Mouse (Mus musculus): ENCODE measurements around the gene BC030499. TPM values are rescaled to one million over a fixed set of nuclear protein-coding genes. Genes with fewer than 3 reads are reported as not detected.

BC030499 gene
- polyA plus RNA-seq, 1 experiment from 2014 or later: 0.28 TPM

DNA sequence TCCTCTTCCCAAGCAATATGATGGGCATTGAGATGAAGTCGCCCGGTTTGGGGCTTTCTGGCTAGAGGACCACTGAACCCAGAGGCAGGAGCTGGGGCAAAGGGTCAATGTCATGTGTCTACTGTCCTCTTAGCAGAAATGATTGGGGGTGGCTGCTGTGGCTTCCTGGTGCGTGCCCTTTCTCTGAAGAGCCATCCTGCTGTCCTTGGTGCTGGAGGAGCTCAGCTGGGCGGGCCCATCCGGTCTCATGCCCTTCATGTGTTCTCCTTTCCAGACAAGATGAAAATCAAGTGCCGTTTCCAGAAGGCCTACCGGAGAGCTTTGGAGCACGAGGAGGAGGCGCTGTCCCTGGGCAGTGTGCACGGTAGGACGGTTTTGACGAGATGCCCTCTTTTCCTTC, 42.0 kb downstream of the BC030499 start:
- no peak for ATAC-seq (ENCODE audit: insufficient number of reproducible peaks, insufficient read depth, low FRiP score, low TSS enrichment, low read depth)
- WGBS: 93% methylated on average over 12 of the region's 12 CpGs
- no peak overlapping the region for H3K27ac ChIP-seq

DNA sequence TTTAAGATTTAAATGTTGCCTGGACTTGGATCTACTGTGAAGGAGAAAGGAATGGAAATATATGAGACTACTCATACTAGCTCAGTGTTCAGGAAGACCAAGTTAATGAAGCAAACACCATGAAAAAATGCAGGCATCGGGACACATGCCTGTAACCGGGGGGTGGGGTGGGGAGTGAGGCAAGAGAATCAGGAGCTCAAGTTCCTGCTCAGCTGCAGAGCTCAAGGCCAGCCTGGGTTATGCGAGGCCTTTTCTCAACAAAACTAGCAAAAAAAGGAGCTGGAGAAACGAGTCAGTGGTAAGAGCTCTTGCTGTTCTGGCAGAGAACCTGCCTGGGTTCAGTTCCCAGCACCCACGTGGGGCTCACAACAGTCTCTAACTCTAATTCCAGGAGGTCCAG, 43.4 kb downstream of the BC030499 start:
- no peak overlapping the region for H3K27ac ChIP-seq
- peaks cover 4% of the 10 kb centered on the region for H3K4me1 ChIP-seq
- H3K4me2 ChIP-seq: no peak overlapping the region
- no peaks in the 10 kb centered on the region for H3K9me3 ChIP-seq
- no peak overlapping the region for H3K9ac ChIP-seq
- H3K27me3 ChIP-seq: no peaks in the 10 kb centered on the region
- peaks cover 61% of the 10 kb centered on the region for H3K36me3 ChIP-seq
- no peak for ATAC-seq (ENCODE audit: insufficient number of reproducible peaks, insufficient read depth, low FRiP score, low TSS enrichment, low read depth)
- WGBS: 86% methylated on average over 5 of the region's 5 CpGs
- H3K4me3 ChIP-seq: no peak overlapping the region

More for the DNA sequence above, 42.0 kb downstream of the BC030499 start:
- Histone ChIP-seq H3K9me3 (no peaks in the 10 kb centered on the region), H3K27me3 (no peaks in the 10 kb centered on the region), H3K9ac (no peak overlapping the region), H3K4me3 (no peak overlapping the region), H3K4me2 (no peak overlapping the region), H3K4me1 (peaks cover 7% of the 10 kb centered on the region), H3K36me3 (peaks cover 50% of the 10 kb centered on the region)

DNA sequence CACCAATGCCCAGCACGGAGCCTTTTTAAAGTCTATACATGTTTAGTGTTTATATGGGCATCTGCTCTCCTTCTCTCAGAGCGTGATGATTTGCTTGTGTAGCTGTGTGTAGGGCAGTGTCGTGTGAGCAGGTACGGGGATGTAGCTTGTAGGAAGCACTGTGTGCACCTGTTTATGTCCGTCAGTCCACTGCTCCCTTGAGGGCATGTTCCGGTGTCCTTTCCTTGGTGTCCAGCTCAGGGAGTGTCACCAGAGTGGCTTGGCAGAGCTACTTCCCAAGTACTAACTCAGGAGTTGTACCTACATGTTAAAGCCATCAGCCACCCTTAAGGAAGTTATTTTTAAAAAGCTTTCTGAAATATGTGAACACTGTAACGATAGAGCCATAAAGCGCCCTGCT, 46.4 kb downstream of the BC030499 start:
- H3K4me3 ChIP-seq: no peak overlapping the region
- no peak overlapping the region for H3K4me2 ChIP-seq
- H3K36me3 ChIP-seq: peaks cover 89% of the 10 kb centered on the region
- no peak overlapping the region for H3K27ac ChIP-seq
- no peak for ATAC-seq (ENCODE audit: insufficient number of reproducible peaks, insufficient read depth, low FRiP score, low TSS enrichment, low read depth)
- no peaks in the 10 kb centered on the region for H3K27me3 ChIP-seq
- WGBS: 94% methylated on average over 8 of the region's 8 CpGs
- no peaks in the 10 kb centered on the region for H3K4me1 ChIP-seq
- H3K9me3 ChIP-seq: no peaks in the 10 kb centered on the region
- H3K9ac ChIP-seq: no peak overlapping the region

DNA sequence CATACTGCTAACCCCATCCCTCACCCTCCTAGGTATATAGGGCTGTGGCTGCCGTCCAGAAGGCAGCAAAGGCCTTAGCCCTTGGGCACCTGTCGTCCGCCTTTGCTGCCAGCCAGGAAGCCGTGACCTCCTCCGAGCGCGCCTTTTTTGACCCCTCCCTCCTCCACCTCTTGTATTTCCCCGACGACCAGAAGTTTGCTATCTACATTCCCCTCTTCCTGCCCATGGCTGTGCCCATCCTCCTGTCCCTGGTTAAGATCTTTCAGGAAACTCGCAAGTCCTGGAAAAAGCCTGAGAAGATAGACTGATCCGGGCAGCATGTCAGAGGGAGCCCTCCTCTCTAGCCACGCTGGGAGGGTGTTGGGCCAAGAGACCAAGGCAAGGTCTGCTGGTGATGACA, 51.1 kb downstream of the BC030499 start:
- H3K4me1 ChIP-seq: peaks cover 34% of the 10 kb centered on the region
- no peak overlapping the region for H3K27ac ChIP-seq
- peaks cover 46% of the 10 kb centered on the region for H3K36me3 ChIP-seq
- no peaks in the 10 kb centered on the region for H3K27me3 ChIP-seq
- no peak overlapping the region for H3K9ac ChIP-seq
- no peak for ATAC-seq (ENCODE audit: insufficient number of reproducible peaks, insufficient read depth, low FRiP score, low TSS enrichment, low read depth)
- no peak overlapping the region for H3K4me3 ChIP-seq
- H3K4me2 ChIP-seq: no peak overlapping the region
- H3K9me3 ChIP-seq: no peaks in the 10 kb centered on the region
- 85% methylated on average over 12 of the region's 12 CpGs for WGBS

DNA sequence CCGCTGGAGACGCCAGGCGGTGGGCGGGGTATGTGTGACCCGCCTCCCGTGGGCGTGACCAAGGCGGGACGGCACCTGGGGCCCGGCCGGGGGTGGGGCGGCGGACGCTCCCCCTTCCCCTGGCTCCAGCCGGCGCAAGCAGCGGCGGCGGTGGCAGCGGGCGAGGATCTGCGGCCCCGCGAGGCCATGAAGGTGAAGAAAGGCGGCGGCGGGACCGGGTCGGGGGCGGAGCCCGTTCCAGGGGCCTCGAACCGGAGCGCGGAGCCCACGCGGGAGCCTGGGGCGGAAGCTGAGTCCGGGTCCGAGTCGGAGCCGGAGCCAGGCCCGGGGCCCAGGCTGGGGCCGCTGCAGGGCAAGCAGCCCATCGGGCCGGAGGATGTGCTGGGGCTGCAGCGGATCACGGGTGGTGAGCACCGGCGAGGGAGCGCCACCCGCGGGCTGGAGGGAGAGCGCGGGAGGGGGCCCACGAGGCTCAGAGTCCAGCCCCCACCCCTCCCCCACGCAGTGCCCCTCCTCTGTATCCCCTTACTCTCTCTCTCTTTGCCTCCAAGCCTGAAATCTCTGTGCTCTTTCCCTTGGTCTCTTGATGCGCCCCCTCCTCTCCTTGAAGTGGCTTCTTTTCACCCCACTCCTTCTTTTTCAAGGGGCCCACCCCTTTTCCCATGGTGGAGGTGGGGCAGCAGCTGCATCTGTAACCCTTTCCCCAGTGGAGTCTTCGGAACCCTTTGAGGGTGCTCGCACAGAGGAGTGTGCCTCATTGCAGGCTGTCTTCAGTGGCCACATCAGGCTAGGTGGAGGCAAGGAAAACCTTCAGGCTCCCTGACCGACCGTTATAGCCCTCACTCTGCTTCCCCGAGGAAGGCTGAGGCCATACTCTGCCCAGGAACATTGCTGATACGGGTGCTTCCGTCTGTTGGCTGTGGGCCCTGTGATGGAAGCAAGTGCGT, 53.0 kb downstream of the BC030499 start, which contains the start of gene Unc119:
Unc119 (plus strand) TSS at position 102 of the 947 bp plus-strand sequence.
- peak; percentile 82 for ATAC-seq (ENCODE audit: insufficient number of reproducible peaks, insufficient read depth, low FRiP score, low TSS enrichment, low read depth)
- no peaks in the 10 kb centered on the region for H3K27me3 ChIP-seq

DNA sequence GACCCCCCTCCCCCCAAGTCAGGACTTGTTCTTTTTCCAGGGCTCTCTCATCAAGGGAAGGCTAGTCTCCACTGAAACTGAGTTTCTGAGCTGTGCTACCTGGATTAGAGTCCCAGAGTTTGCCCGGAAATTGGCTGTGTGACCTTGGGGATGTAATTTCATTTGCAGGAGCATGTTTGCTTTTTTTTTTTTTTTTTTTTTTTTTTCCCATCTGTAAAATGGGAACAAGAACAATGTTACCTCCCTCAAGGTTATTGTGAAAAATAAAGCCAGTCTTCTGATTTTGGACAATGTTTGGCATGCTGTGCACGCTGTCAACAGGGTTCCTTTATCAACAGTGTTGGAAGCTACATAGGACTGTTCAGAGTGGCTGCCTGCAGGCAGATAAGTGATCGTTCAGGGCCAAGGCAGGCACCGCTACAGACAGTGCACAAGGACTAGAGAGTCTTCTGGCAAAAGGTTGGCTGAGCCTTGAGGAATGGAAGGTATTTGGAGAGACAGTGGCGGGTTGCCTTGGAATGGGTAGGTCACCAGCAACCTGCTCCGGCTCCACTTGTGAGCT, 53.8 kb downstream of the BC030499 start:
- WGBS: 81% methylated on average over 6 of the region's 6 CpGs
- Histone ChIP-seq H3K9me3 (no peaks in the 10 kb centered on the region), H3K4me2 (peak overlapping the region; percentile 84), H3K27me3 (no peaks in the 10 kb centered on the region), H3K9ac (peak overlapping the region; percentile 96), H3K4me3 (peak overlapping the region; percentile 79), H3K36me3 (peaks cover 43% of the 10 kb centered on the region), H3K27ac (peak overlapping the region; percentile 94), H3K4me1 (peaks cover 42% of the 10 kb centered on the region)
- no peak for ATAC-seq (ENCODE audit: insufficient number of reproducible peaks, insufficient read depth, low FRiP score, low TSS enrichment, low read depth)

More for the DNA sequence above, 53.0 kb downstream of the BC030499 start, which contains the start of gene Unc119:
- Histone ChIP-seq H3K4me2 (peak within 1 kb of the TSS; percentile 84), H3K4me1 (peaks cover 40% of the 10 kb centered on the region), H3K27ac (peak within 1 kb of the TSS; percentile 94), H3K9ac (peak within 1 kb of the TSS; percentile 96), H3K36me3 (peaks cover 44% of the 10 kb centered on the region), H3K9me3 (no peaks in the 10 kb centered on the region), H3K4me3 (peak within 1 kb of the TSS; percentile 79)
- WGBS: 2% methylated on average over 50 of the region's 66 CpGs

DNA sequence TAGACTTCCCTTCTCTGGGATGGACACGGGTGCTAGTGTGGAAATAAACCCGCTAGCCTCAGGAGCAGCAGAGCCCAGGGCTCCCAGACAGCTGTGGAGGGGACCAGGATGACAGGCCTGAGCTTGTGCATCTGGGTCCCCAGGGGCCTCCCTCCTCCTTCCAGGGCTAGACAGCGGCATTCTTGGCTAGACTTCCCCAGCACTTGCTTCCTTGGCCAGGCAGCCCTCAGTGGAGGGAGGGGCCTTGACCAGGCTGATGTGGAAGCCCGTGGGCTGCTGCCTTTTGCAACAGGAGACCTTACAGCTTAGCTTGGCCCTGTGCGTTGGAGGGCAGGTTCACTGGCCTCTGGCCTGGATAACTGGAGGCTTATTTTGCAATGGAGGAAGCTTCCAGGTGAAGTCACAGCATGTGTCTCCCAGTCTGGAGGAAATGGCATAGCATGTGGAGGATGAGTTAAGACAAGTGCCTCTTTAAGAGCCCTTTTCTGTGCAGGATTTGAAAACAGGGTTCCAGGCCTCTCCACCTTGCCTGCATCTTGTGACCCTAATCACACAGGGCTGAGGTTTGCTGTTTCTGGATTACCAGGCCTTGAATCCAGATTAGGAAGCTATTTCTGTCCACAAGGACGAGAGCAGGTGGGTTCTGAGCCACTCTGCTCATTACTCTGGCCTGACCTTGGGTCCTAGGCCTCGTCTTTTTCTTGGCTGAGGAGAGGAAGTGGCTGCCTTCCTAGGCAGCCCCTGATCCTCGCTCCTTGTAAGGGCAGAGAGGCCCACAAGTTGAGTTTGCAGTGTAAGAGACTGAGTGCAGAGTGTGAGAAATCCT, 54.5 kb downstream of the BC030499 start:
- Histone ChIP-seq H3K4me1 (peaks cover 48% of the 10 kb centered on the region), H3K9me3 (no peaks in the 10 kb centered on the region), H3K9ac (peak overlapping the region; percentile 61), H3K4me2 (peak overlapping the region; percentile 84), H3K36me3 (peaks cover 40% of the 10 kb centered on the region), H3K27ac (no peak overlapping the region; the same call in 1 of the 2 replicates), H3K27me3 (no peaks in the 10 kb centered on the region), H3K4me3 (peak overlapping the region; percentile 79)
- WGBS: 55% methylated on average over 8 of the region's 8 CpGs
- ATAC-seq (ENCODE audit: insufficient number of reproducible peaks, insufficient read depth, low FRiP score, low TSS enrichment, low read depth): no peak

DNA sequence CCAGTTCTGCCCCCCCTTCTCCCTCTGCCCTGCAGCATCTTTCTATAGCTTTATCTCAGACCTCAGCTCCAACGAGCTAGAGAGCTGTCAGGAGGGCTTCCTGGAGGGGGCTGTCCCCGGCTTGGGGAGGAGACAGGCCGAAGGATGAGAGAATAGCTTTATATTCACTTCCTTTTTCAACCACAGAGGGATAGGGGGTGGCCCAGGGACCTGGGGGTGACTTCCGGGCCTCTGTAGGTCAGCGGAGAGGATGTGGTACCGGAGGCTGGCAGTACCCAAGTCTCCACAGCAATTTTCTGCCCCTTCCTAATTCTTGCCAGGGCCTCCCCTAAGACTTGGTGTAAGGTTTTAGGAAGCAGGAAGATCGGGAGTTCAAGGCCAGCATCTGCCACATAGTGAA, 55.2 kb downstream of the BC030499 start:
- 75% methylated on average over 7 of the region's 7 CpGs for WGBS
- Histone ChIP-seq H3K27me3 (no peaks in the 10 kb centered on the region), H3K36me3 (peaks cover 33% of the 10 kb centered on the region), H3K4me3 (no peak overlapping the region), H3K9me3 (no peaks in the 10 kb centered on the region), H3K27ac (no peak overlapping the region; the same call in 1 of the 2 replicates), H3K4me1 (peaks cover 48% of the 10 kb centered on the region), H3K9ac (peak overlapping the region; percentile 61; the same call in 1 of the 2 replicates), H3K4me2 (peak overlapping the region; percentile 84)
- ATAC-seq (ENCODE audit: insufficient number of reproducible peaks, insufficient read depth, low FRiP score, low TSS enrichment, low read depth): no peak

Other genes starting within 250 kb of the BC030499 start
- 34.8 and 39.0 TPM in 2 replicates for gene Eral1, start 210.5 kb upstream of the BC030499 start, polyA plus RNA-seq (2015; fragmentation: Nextera tagmentation; extraction: Ambion mirVana)
- gene Fam222b, start 196.2 kb upstream of the BC030499 start, polyA plus RNA-seq (2015; fragmentation: Nextera tagmentation; extraction: Ambion mirVana): 14.1 and 16.9 TPM in 2 replicates
- gene Traf4, start 125.3 kb upstream of the BC030499 start, polyA plus RNA-seq (2015; fragmentation: Nextera tagmentation; extraction: Ambion mirVana): 91.5 and 103 TPM in 2 replicates
- gene Nek8, start 114.2 kb upstream of the BC030499 start, polyA plus RNA-seq (2015; fragmentation: Nextera tagmentation; extraction: Ambion mirVana): 17.4 and 18.1 TPM in 2 replicates
- 15.4 and 17.2 TPM in 2 replicates for gene Tlcd1, start 114.1 kb upstream of the BC030499 start, polyA plus RNA-seq (2015; fragmentation: Nextera tagmentation; extraction: Ambion mirVana)
- 1,597 and 1,678 TPM in 2 replicates for gene Rpl23a, start 107.3 kb upstream of the BC030499 start, polyA plus RNA-seq (2015; fragmentation: Nextera tagmentation; extraction: Ambion mirVana)
- gene Rab34, start 102.4 kb upstream of the BC030499 start, polyA plus RNA-seq (2015; fragmentation: Nextera tagmentation; extraction: Ambion mirVana): 172 and 188 TPM in 2 replicates
- 3.2 and 4.1 TPM in 2 replicates for gene Proca1, start 97.4 kb upstream of the BC030499 start, polyA plus RNA-seq (2015; fragmentation: Nextera tagmentation; extraction: Ambion mirVana)
- gene Sdf2, start 45.1 kb upstream of the BC030499 start, polyA plus RNA-seq (2015; fragmentation: Nextera tagmentation; extraction: Ambion mirVana): 81.9 and 90.6 TPM in 2 replicates
- 30.3 and 32.2 TPM in 2 replicates for gene Supt6, start 44.9 kb upstream of the BC030499 start, polyA plus RNA-seq (2015; fragmentation: Nextera tagmentation; extraction: Ambion mirVana)
- 73.7 and 79.6 TPM in 2 replicates for gene 2610507B11Rik, start 29.1 kb upstream of the BC030499 start, polyA plus RNA-seq (2015; fragmentation: Nextera tagmentation; extraction: Ambion mirVana)
- gene Spag5, start 10.7 kb downstream of the BC030499 start, polyA plus RNA-seq (2015; fragmentation: Nextera tagmentation; extraction: Ambion mirVana): 36.4 and 44.3 TPM in 2 replicates
- 16.6 and 21.1 TPM in 2 replicates for gene Aldoc, start 32.1 kb downstream of the BC030499 start, polyA plus RNA-seq (2015; fragmentation: Nextera tagmentation; extraction: Ambion mirVana)
- gene Pigs, start 37.6 kb downstream of the BC030499 start, polyA plus RNA-seq (2015; fragmentation: Nextera tagmentation; extraction: Ambion mirVana): 75.7 and 79.5 TPM in 2 replicates
- 66.7 and 71.4 TPM in 2 replicates for gene Unc119, start 52.6 kb downstream of the BC030499 start, polyA plus RNA-seq (2015; fragmentation: Nextera tagmentation; extraction: Ambion mirVana)
- gene Foxn1, start 95.7 kb downstream of the BC030499 start, polyA plus RNA-seq (2015; fragmentation: Nextera tagmentation; extraction: Ambion mirVana): 0.73 and 1.1 TPM in 2 replicates
- 0.62 TPM in 1 of 2 replicates, not detected in the other for gene Slc13a2, start 131.4 kb downstream of the BC030499 start, polyA plus RNA-seq (2015; fragmentation: Nextera tagmentation; extraction: Ambion mirVana)
- 13.5 and 16.2 TPM in 2 replicates for gene Slc46a1, start 174.9 kb downstream of the BC030499 start, polyA plus RNA-seq (2015; fragmentation: Nextera tagmentation; extraction: Ambion mirVana)
- gene Sarm1, start 206.9 kb downstream of the BC030499 start, polyA plus RNA-seq (2015; fragmentation: Nextera tagmentation; extraction: Ambion mirVana): 2.6 and 3.2 TPM in 2 replicates
- 2.2 and 8.7 TPM in 2 replicates for gene Vtn, start 208.2 kb downstream of the BC030499 start, polyA plus RNA-seq (2015; fragmentation: Nextera tagmentation; extraction: Ambion mirVana)
- gene Sebox, start 212.6 kb downstream of the BC030499 start, polyA plus RNA-seq (2015; fragmentation: Nextera tagmentation; extraction: Ambion mirVana): not detected in 2 replicates
- 46.6 and 50.9 TPM in 2 replicates for gene Tmem199, start 221.3 kb downstream of the BC030499 start, polyA plus RNA-seq (2015; fragmentation: Nextera tagmentation; extraction: Ambion mirVana)
- gene Poldip2, start 221.4 kb downstream of the BC030499 start, polyA plus RNA-seq (2015; fragmentation: Nextera tagmentation; extraction: Ambion mirVana): 168 and 182 TPM in 2 replicates
- 73.0 and 78.1 TPM in 2 replicates for gene Tnfaip1, start 245.5 kb downstream of the BC030499 start, polyA plus RNA-seq (2015; fragmentation: Nextera tagmentation; extraction: Ambion mirVana)
- 176 and 183 TPM in 2 replicates for gene Ift20, start 245.5 kb downstream of the BC030499 start, polyA plus RNA-seq (2015; fragmentation: Nextera tagmentation; extraction: Ambion mirVana)